Mouse (Mus musculus) CD4-positive naive resting alpha-beta T cell, adult 57 days (primary cell): ENCODE results near the gene Sirt6. TPM values are rescaled to one million over a fixed set of nuclear protein-coding genes. Genes with fewer than 3 reads are reported as not detected.

ENCODE experiments used
- total RNA-seq: library from RNA; stranded (reverse); gene quantifications from one replicate; pipeline ENCODE4 v1.2.4, GENCODE M21; 2023

Sirt6 gene
- 23.7 TPM for total RNA-seq

GRCm38 (mm10) chr10:81626994-81627835 is at the start of gene Sirt6:
Gene Sirt6, minus strand, starts transcription at chr10:81627797.

GRCm38 (mm10) chr10:81648803-81649775 is 21.5 kb upstream of the Sirt6 start, which contains the start of gene Gm10778:
Gene Gm10778, plus strand, starts transcription at chr10:81649059.

GRCm38 (mm10) chr10:81628390-81628789 is 793 bp upstream of the Sirt6 start, which contains the start of gene Ankrd24:
Gene Ankrd24, plus strand, starts transcription at chr10:81628540.

GRCm38 (mm10) chr10:81605974-81606751 is 21.4 kb downstream of the Sirt6 start, which contains the start of gene BC025920:
Gene BC025920, plus strand, starts transcription at chr10:81606270.

GRCm38 (mm10) chr10:81600738-81601203 is 26.8 kb downstream of the Sirt6 start, which contains the start of gene Tle6:
Gene Tle6, minus strand, starts transcription at chr10:81601073.

GRCm38 (mm10) chr10:81574081-81575056 is 53.2 kb downstream of the Sirt6 start, which contains the start of gene Tle2:
Gene Tle2, plus strand, starts transcription at chr10:81574561.

Other genes with a start within 250 kb of the Sirt6 start
- gene Fzr1, start 249.3 kb downstream of the Sirt6 start, total RNA-seq: 27.2 TPM
- 32.6 TPM for gene Dohh, start 243.4 kb downstream of the Sirt6 start, total RNA-seq
- 4.7 TPM for gene Gm48551, start 243.3 kb downstream of the Sirt6 start, total RNA-seq
- gene Gm48552, start 238.8 kb downstream of the Sirt6 start, total RNA-seq: 9.7 TPM
- 2.2 TPM for gene Smim24, start 234.7 kb downstream of the Sirt6 start, total RNA-seq
- gene Nfic, start 172.2 kb downstream of the Sirt6 start, total RNA-seq: 20.3 TPM
- 1.2 TPM for gene Celf5, start 145.1 kb downstream of the Sirt6 start, total RNA-seq
- 199 TPM for gene Ncln, start 131.4 kb downstream of the Sirt6 start, total RNA-seq
- gene S1pr4, start 127.7 kb downstream of the Sirt6 start, total RNA-seq: 139 TPM
- 3.3 TPM for gene Gna15, start 103.6 kb downstream of the Sirt6 start, total RNA-seq
- gene Gna11, start 82.6 kb downstream of the Sirt6 start, total RNA-seq: 17.5 TPM
- 616 TPM for gene Aes, start 68.3 kb downstream of the Sirt6 start, total RNA-seq
- 6.3 TPM for gene Tle2, start 53.2 kb downstream of the Sirt6 start, total RNA-seq
- gene Tle6, start 26.7 kb downstream of the Sirt6 start, total RNA-seq: not detected
- 3.2 TPM for gene BC025920, start 21.5 kb downstream of the Sirt6 start, total RNA-seq
- 5.9 TPM for gene Ankrd24, start 743 bp upstream of the Sirt6 start, total RNA-seq
- 2.1 TPM for gene Gm10778, start 21.3 kb upstream of the Sirt6 start, total RNA-seq
- 7.8 TPM for gene Zfp433, start 77.0 kb upstream of the Sirt6 start, total RNA-seq
- 4.9 TPM for gene Gm3055, start 143.4 kb upstream of the Sirt6 start, total RNA-seq
- 3.0 TPM for gene Gm4767, start 184.4 kb upstream of the Sirt6 start, total RNA-seq
- 3.8 TPM for gene Gm32687, start 236.1 kb upstream of the Sirt6 start, total RNA-seq